Mouse (Mus musculus) skeletal muscle tissue, adult 2 months (tissue): ENCODE measurements around the gene Senp6.
A peak's percentile ranks its signal among the peaks of the same experiment; 100 is the strongest.
"Not testable (repeated sequence)": the region's sequence is repeated elsewhere in the genome, so short reads cannot be mapped to it uniquely, and the experiment has no call there.

ENCODE experiments used
- DNase-seq: peaks from one replicate; pipeline ENCODE4 v3.0.0-alpha.2; 2012; ENCODE audit warnings: low read depth, low spot score

The Senp6 gene

GRCm38 (mm10) chr9:80074949-80075348 is 8.2 kb downstream of the Senp6 start:
- DNase-seq, result no peak

GRCm38 (mm10) chr9:80080941-80081340 is 14.2 kb downstream of the Senp6 start:
- DNase-seq, result no peak

GRCm38 (mm10) chr9:80084429-80085092 is 17.9 kb downstream of the Senp6 start:
- DNase-seq, result no peak

GRCm38 (mm10) chr9:80085665-80086064 is 19.0 kb downstream of the Senp6 start:
- DNase-seq, result no peak

GRCm38 (mm10) chr9:80086272-80086966 is 19.7 kb downstream of the Senp6 start:
- DNase-seq, result not testable (repeated sequence)

GRCm38 (mm10) chr9:80089409-80089808 is 22.7 kb downstream of the Senp6 start:
- DNase-seq, result no peak

- no peak for DNase-seq
Measured at GRCm38 (mm10) chr9:80096325-80096724, 29.6 kb downstream of the Senp6 start.

- no peak for DNase-seq
Measured at GRCm38 (mm10) chr9:80145992-80146587, 79.4 kb downstream of the Senp6 start.

GRCm38 (mm10) chr9:80149594-80149993 is 82.9 kb downstream of the Senp6 start:
- DNase-seq, result no peak

- no peak for DNase-seq
Measured at GRCm38 (mm10) chr9:80155277-80155676, 88.6 kb downstream of the Senp6 start.

GRCm38 (mm10) chr9:80156780-80157179 is 90.1 kb downstream of the Senp6 start:
- DNase-seq, result no peak

GRCm38 (mm10) chr9:80157840-80158465 is 91.2 kb downstream of the Senp6 start:
- DNase-seq, result no peak

- no peak for DNase-seq
Measured at GRCm38 (mm10) chr9:80158937-80159336, 92.2 kb downstream of the Senp6 start.

- no peak for DNase-seq
Measured at GRCm38 (mm10) chr9:80161451-80161850, 94.7 kb downstream of the Senp6 start.

- DNase-seq, result no peak
Measured at GRCm38 (mm10) chr9:80163126-80163723, 96.5 kb downstream of the Senp6 start.

GRCm38 (mm10) chr9:80164191-80164590 is 97.5 kb downstream of the Senp6 start:
- DNase-seq, result no peak

GRCm38 (mm10) chr9:80164611-80165474 is 98.1 kb downstream of the Senp6 start, which contains the start of gene Myo6:
Gene Myo6 (plus strand): TSS chr9:80165031.
- peak; percentile 92 for DNase-seq

- DNase-seq, result no peak
Measured at GRCm38 (mm10) chr9:80165690-80166089, 99.0 kb downstream of the Senp6 start.

GRCm38 (mm10) chr9:80166425-80166824 is 99.7 kb downstream of the Senp6 start:
- no peak for DNase-seq

- DNase-seq, result no peak
Measured at GRCm38 (mm10) chr9:80167089-80167488, 100.4 kb downstream of the Senp6 start.

- no peak for DNase-seq
Measured at GRCm38 (mm10) chr9:80169551-80169950, 102.8 kb downstream of the Senp6 start.
